Mouse (Mus musculus) myocyte (in vitro differentiated cells): ENCODE measurements around the gene Prkn.

Experiments used
- E2F4 ChIP-seq: IDR thresholded peaks from one replicate; pipeline ENCODE4 v1.6.1; 2011; ENCODE audit warnings: mild to moderate bottlenecking, control low read depth, moderate library complexity; ENCODE audit not compliant: insufficient read depth
- MAX ChIP-seq: IDR thresholded peaks from one replicate; pipeline ENCODE4 v1.6.1; 2011; ENCODE audit warnings: low read depth, mild to moderate bottlenecking, control low read depth
- MYOG ChIP-seq, 3 experiments: IDR thresholded peaks; one replicate each; pipeline ENCODE4 v1.6.1; 2011; ENCODE audit warnings: control low read depth in 2 of 3, low read depth in 2 of 3, mild to moderate bottlenecking in 2 of 3; ENCODE audit not compliant: insufficient read length in 2 of 3, control insufficient read depth in 1 of 3, insufficient read depth in 1 of 3
- POLR2A ChIP-seq: IDR thresholded peaks from one replicate; pipeline ENCODE4 v1.6.1; 2011; ENCODE audit warnings: low read depth, mild to moderate bottlenecking, control low read depth, moderate library complexity; ENCODE audit not compliant: insufficient read length
- POLR2AphosphoS2 ChIP-seq: IDR thresholded peaks from one replicate; pipeline ENCODE4 v1.6.1; 2011; ENCODE audit warnings: low read depth, control low read depth; ENCODE audit not compliant: insufficient read length
- REST ChIP-seq: IDR thresholded peaks from one replicate; pipeline ENCODE4 v1.6.1; 2011; ENCODE audit warnings: mild to moderate bottlenecking, control low read depth, moderate library complexity; ENCODE audit not compliant: insufficient read depth, insufficient read length
- SRF ChIP-seq: IDR thresholded peaks from one replicate; pipeline ENCODE4 v1.6.1; 2011; ENCODE audit warnings: low read depth; ENCODE audit not compliant: control insufficient read depth, insufficient read length
- TCF12 ChIP-seq: IDR thresholded peaks from one replicate; pipeline ENCODE4 v1.6.1; 2011; ENCODE audit warnings: mild to moderate bottlenecking, control low read depth; ENCODE audit not compliant: poor library complexity, insufficient read depth, severe bottlenecking

DNA sequence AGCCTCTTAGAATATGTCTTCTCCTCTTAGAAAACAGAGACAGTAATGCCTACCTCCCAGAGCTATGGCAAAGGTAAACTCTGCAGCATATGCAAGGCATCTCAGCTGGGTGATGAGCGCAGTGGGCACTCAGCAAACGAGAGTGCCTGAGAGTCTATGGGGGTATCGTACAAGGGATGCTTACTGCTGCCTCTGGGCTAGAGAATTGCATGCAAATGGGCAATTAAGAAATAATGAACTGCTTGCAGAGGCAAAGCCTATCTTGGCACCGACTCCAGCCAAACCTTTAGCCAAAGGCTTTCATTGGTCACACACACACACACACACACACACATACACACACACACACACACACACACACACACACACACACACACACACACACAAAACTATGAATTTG lies 290.7 kb downstream of the Prkn start:
- TF ChIP-seq POLR2AphosphoS2 (no peak), E2F4 (no peak), MAX (no peak), POLR2A (no peak), TCF12 (no peak), REST (no peak), MYOG (IDR thresholded peaks at IDR 0.05; ENCODE audit: control insufficient read depth in 1 of 3, insufficient read depth in 1 of 3, insufficient read length in 2 of 3, low read depth in 2 of 3) (no peak), SRF (no peak)
